Mouse (Mus musculus): ENCODE measurements around the gene Zbtb4. TPM values are rescaled to one million over a fixed set of nuclear protein-coding genes. Genes with fewer than 3 reads are reported as not detected.

The Zbtb4 gene
- polyA plus RNA-seq, 1 experiment from 2014 or later, result 2.0 TPM

- 91% methylated on average over 5 of the region's 5 CpGs for WGBS
- Histone ChIP-seq H3K4me3 (ENCODE audit: low read length) (no peak overlapping the region), H3K9ac (ENCODE audit: low read depth, low read length) (no peak overlapping the region), H3K4me1 (ENCODE audit: control insufficient read depth, insufficient read depth, low read length) (no peaks in the 10 kb centered on the region), H3K27ac (ENCODE audit: low read depth, low read length) (no peak overlapping the region), H3K36me3 (ENCODE audit: control insufficient read depth, insufficient read depth, low read length) (no peaks in the 10 kb centered on the region), H3K27me3 (ENCODE audit: control insufficient read depth, insufficient read depth, low read length) (no peaks in the 10 kb centered on the region), H3K9me3 (ENCODE audit: control insufficient read depth, low read length) (no peaks in the 10 kb centered on the region), H3K4me2 (replicated peaks; ENCODE audit: low read depth, low read length) (no peak overlapping the region)
- no peak for ATAC-seq (ENCODE audit: low FRiP score, low TSS enrichment)
Measured at GRCm38 (mm10) chr11:69787306-69787705, 21.6 kb downstream of the Zbtb4 start.

- Histone ChIP-seq H3K4me1 (ENCODE audit: control insufficient read depth, insufficient read depth, low read length) (no peaks in the 10 kb centered on the region), H3K9me3 (ENCODE audit: control insufficient read depth, low read length) (no peaks in the 10 kb centered on the region), H3K4me3 (ENCODE audit: low read length) (no peak overlapping the region), H3K27ac (ENCODE audit: low read depth, low read length) (no peak overlapping the region), H3K27me3 (ENCODE audit: control insufficient read depth, insufficient read depth, low read length) (no peaks in the 10 kb centered on the region), H3K9ac (ENCODE audit: low read depth, low read length) (no peak overlapping the region), H3K4me2 (replicated peaks; ENCODE audit: low read depth, low read length) (no peak overlapping the region), H3K36me3 (ENCODE audit: control insufficient read depth, insufficient read depth, low read length) (no peaks in the 10 kb centered on the region)
- WGBS, result 29% methylated on average over 5 of the region's 5 CpGs
- 0 out of 2 replicates have a peak, but pooled peaks have one; percentile 32 for ATAC-seq (ENCODE audit: low FRiP score, low TSS enrichment)
Measured at GRCm38 (mm10) chr11:69789431-69789830, 23.7 kb downstream of the Zbtb4 start.

- H3K4me2 ChIP-seq (replicated peaks; ENCODE audit: low read depth, low read length), result no peak overlapping the region
- 71% methylated on average over 5 of the region's 5 CpGs for WGBS
- no peak overlapping the region for H3K4me3 ChIP-seq (ENCODE audit: low read length)
- H3K9me3 ChIP-seq (ENCODE audit: control insufficient read depth, low read length), result no peaks in the 10 kb centered on the region
- peaks cover 4% of the 10 kb centered on the region for H3K27me3 ChIP-seq (ENCODE audit: control insufficient read depth, insufficient read depth, low read length)
- H3K4me1 ChIP-seq (ENCODE audit: control insufficient read depth, insufficient read depth, low read length), result no peaks in the 10 kb centered on the region; the same call in 1 of the 2 replicates
- H3K36me3 ChIP-seq (ENCODE audit: control insufficient read depth, insufficient read depth, low read length), result no peaks in the 10 kb centered on the region
- no peak overlapping the region for H3K9ac ChIP-seq (ENCODE audit: low read depth, low read length)
- no peak for ATAC-seq (ENCODE audit: low FRiP score, low TSS enrichment)
- no peak overlapping the region for H3K27ac ChIP-seq (ENCODE audit: low read depth, low read length)
Measured at GRCm38 (mm10) chr11:69791420-69791819, 25.7 kb downstream of the Zbtb4 start.

DNA sequence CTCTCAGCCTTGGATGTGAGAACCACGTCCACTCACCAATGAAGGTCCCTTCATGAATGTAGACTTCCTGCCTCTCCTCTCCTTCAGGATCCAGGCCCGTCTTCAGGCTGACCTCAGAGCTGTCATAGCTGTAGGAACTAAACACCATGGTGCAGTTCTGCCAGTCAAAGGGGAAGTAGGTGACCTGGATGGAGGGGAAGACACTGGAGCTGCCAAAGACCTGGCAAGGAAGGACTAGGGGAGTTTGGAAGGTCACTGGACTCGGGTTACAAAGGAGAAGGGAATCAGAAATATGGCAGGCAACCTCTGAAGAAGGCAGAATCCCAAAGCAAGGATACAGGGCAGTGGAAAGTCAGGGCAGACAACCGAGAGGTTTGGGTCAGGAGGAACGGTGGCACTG is 27.7 kb downstream of the Zbtb4 start:
- WGBS, result 57% methylated on average over 5 of the region's 5 CpGs
- H3K9me3 ChIP-seq (ENCODE audit: control insufficient read depth, low read length), result no peaks in the 10 kb centered on the region
- no peak overlapping the region for H3K27ac ChIP-seq (ENCODE audit: low read depth, low read length)
- H3K27me3 ChIP-seq (ENCODE audit: control insufficient read depth, insufficient read depth, low read length), result peaks cover 10% of the 10 kb centered on the region
- H3K36me3 ChIP-seq (ENCODE audit: control insufficient read depth, insufficient read depth, low read length), result no peaks in the 10 kb centered on the region
- ATAC-seq (ENCODE audit: low FRiP score, low TSS enrichment), result no peak
- H3K9ac ChIP-seq (ENCODE audit: low read depth, low read length), result no peak overlapping the region
- no peak overlapping the region for H3K4me2 ChIP-seq (replicated peaks; ENCODE audit: low read depth, low read length)
- H3K4me3 ChIP-seq (ENCODE audit: low read length), result no peak overlapping the region
- H3K4me1 ChIP-seq (ENCODE audit: control insufficient read depth, insufficient read depth, low read length), result no peaks in the 10 kb centered on the region; the same call in 1 of the 2 replicates

DNA sequence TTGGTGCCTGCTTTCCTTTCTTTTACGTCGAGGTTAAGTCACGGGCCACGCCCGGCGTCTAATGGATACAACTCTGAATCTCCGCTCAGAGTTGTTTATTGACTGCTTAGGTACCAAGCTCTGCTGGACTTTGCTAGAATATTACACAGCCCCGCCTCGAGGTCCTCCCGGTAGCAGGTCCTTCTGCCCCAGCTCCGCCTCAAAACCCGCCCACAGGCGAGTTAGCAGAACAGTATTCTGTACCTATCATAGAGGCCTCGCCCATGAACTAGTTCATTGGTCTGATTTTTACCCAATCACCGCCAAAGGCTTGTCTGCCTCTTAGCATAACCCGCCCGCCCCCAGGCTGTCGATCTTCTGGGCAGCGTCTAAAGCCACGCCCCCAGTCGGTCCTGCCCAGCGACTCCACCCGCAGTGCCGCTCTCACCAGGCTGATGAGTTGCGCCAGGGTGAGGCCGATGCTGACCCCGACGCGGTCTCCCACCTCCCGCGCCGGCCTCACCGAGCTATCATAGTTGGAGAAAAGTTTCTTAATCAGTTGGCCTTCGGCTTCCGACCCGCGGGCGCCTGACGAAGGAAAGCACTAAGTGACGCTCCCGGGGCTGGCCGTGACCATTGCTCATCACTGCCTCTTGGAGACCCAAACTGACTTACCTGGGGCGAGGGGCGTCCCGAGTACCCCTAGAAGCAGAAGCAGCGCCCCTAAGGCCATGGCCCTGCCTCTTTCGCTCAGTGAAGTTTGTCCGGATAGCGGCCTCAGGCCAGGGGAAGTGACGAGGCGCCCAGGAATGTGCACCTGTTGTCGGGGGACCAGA is 29.7 kb downstream of the Zbtb4 start, which contains the start of gene Chrnb1:
TSS of gene Chrnb1 (minus strand) at position 776 of the 815 bp plus-strand sequence.
- ATAC-seq (ENCODE audit: low FRiP score, low TSS enrichment), result peak; percentile 95
- peaks cover 10% of the 10 kb centered on the region for H3K27me3 ChIP-seq (ENCODE audit: control insufficient read depth, insufficient read depth, low read length)
- H3K4me1 ChIP-seq (ENCODE audit: control insufficient read depth, insufficient read depth, low read length), result peaks cover 13% of the 10 kb centered on the region
- no peaks in the 10 kb centered on the region for H3K9me3 ChIP-seq (ENCODE audit: control insufficient read depth, low read length)
- WGBS, result 2% methylated on average over 52 of the region's 52 CpGs
- H3K9ac ChIP-seq (ENCODE audit: low read depth, low read length), result peak within 1 kb of the TSS; percentile 62
- peak within 1 kb of the TSS; percentile 42; the same call in 1 of the 2 replicates for H3K27ac ChIP-seq (ENCODE audit: low read depth, low read length)
- no peaks in the 10 kb centered on the region for H3K36me3 ChIP-seq (ENCODE audit: control insufficient read depth, insufficient read depth, low read length)
- H3K4me2 ChIP-seq (replicated peaks; ENCODE audit: low read depth, low read length), result peak within 1 kb of the TSS; percentile 94
- peak within 1 kb of the TSS; percentile 54 for H3K4me3 ChIP-seq (ENCODE audit: low read length)

GRCm38 (mm10) chr11:69795983-69796435 is 30.3 kb downstream of the Zbtb4 start:
- Histone ChIP-seq H3K27me3 (ENCODE audit: control insufficient read depth, insufficient read depth, low read length) (peaks cover 10% of the 10 kb centered on the region), H3K27ac (ENCODE audit: low read depth, low read length) (no peak overlapping the region), H3K9ac (ENCODE audit: low read depth, low read length) (peak overlapping the region; percentile 62; the same call in 1 of the 2 replicates), H3K36me3 (ENCODE audit: control insufficient read depth, insufficient read depth, low read length) (no peaks in the 10 kb centered on the region), H3K9me3 (ENCODE audit: control insufficient read depth, low read length) (no peaks in the 10 kb centered on the region), H3K4me3 (ENCODE audit: low read length) (peak overlapping the region; percentile 54), H3K4me2 (replicated peaks; ENCODE audit: low read depth, low read length) (peak overlapping the region; percentile 94), H3K4me1 (ENCODE audit: control insufficient read depth, insufficient read depth, low read length) (peaks cover 13% of the 10 kb centered on the region)
- ATAC-seq (ENCODE audit: low FRiP score, low TSS enrichment), result no peak
- WGBS, result 2% methylated on average over 13 of the region's 13 CpGs

GRCm38 (mm10) chr11:69797924-69798323 is 32.2 kb downstream of the Zbtb4 start:
- ATAC-seq (ENCODE audit: low FRiP score, low TSS enrichment), result no peak
- Histone ChIP-seq H3K27me3 (ENCODE audit: control insufficient read depth, insufficient read depth, low read length) (peaks cover 20% of the 10 kb centered on the region), H3K9ac (ENCODE audit: low read depth, low read length) (no peak overlapping the region), H3K27ac (ENCODE audit: low read depth, low read length) (no peak overlapping the region), H3K4me2 (replicated peaks; ENCODE audit: low read depth, low read length) (no peak overlapping the region), H3K36me3 (ENCODE audit: control insufficient read depth, insufficient read depth, low read length) (no peaks in the 10 kb centered on the region), H3K4me3 (ENCODE audit: low read length) (no peak overlapping the region), H3K4me1 (ENCODE audit: control insufficient read depth, insufficient read depth, low read length) (peaks cover 26% of the 10 kb centered on the region), H3K9me3 (ENCODE audit: control insufficient read depth, low read length) (no peaks in the 10 kb centered on the region)
- 80% methylated on average over 7 of the region's 7 CpGs for WGBS

DNA sequence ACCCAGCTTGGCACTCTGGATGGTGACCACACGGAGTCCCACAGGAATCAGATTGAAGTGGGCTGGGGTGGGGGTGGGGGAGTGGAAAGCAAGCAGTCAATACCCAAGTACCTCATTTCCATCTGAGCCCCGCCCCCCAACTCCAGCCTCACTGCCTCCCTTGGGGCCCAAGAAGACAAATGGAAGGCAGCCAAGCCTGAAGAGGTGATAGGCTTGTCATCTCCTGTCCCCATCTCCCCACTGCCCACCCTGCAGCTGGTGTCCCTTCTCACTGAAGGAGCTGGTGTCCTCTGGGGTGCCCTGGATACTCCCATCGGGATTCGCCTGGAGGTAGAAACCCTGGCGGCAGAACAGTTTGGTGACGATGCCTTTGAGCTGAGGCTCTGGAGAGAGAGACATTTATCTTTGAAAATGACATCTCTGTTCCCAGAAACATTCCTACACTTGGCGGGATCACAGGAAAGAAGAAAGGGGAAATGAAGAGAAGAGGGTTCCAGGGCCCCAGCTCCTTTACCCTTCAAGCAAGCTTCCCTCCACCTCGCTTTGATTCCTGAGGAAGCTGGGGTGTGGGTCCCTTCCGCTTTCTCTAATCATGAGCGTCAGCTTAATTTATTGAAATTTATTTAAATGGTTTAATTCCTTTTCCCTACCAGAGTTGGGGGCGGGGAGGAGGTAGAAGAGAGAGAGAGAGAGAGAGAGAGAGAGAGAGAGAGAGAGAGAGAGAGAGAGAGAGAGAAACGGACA is 33.9 kb downstream of the Zbtb4 start:
- ATAC-seq (ENCODE audit: low FRiP score, low TSS enrichment), result no peak
- H3K9ac ChIP-seq (ENCODE audit: low read depth, low read length), result 0 out of 2 replicates have a peak overlapping the region, but pooled peaks have one; percentile 76
- no peak overlapping the region for H3K27ac ChIP-seq (ENCODE audit: low read depth, low read length)
- peaks cover 32% of the 10 kb centered on the region for H3K27me3 ChIP-seq (ENCODE audit: control insufficient read depth, insufficient read depth, low read length)
- H3K4me1 ChIP-seq (ENCODE audit: control insufficient read depth, insufficient read depth, low read length), result peaks cover 41% of the 10 kb centered on the region
- no peaks in the 10 kb centered on the region for H3K9me3 ChIP-seq (ENCODE audit: control insufficient read depth, low read length)
- H3K4me2 ChIP-seq (replicated peaks; ENCODE audit: low read depth, low read length), result peak overlapping the region; percentile 94
- WGBS, result 22% methylated on average over 11 of the region's 12 CpGs
- no peaks in the 10 kb centered on the region for H3K36me3 ChIP-seq (ENCODE audit: control insufficient read depth, insufficient read depth, low read length)
- peak overlapping the region; percentile 48 for H3K4me3 ChIP-seq (ENCODE audit: low read length)

DNA sequence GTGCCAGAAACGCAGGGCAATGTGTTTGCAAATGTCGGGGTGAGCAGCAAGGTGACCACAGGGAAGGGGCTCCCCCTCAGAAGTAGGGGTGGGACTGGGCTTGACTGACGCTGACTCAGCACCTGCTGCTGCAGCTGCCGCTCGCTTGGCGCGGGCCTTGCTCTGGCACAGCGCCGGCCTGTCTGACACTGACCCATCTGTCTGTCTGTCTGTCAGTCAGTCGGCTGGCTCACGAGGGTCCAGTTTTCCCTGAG is 34.4 kb downstream of the Zbtb4 start:
- Histone ChIP-seq H3K4me1 (ENCODE audit: control insufficient read depth, insufficient read depth, low read length) (peaks cover 46% of the 10 kb centered on the region), H3K4me2 (replicated peaks; ENCODE audit: low read depth, low read length) (peak overlapping the region; percentile 94), H3K4me3 (ENCODE audit: low read length) (peak overlapping the region; percentile 48), H3K9me3 (ENCODE audit: control insufficient read depth, low read length) (no peaks in the 10 kb centered on the region), H3K36me3 (ENCODE audit: control insufficient read depth, insufficient read depth, low read length) (no peaks in the 10 kb centered on the region), H3K27me3 (ENCODE audit: control insufficient read depth, insufficient read depth, low read length) (peaks cover 37% of the 10 kb centered on the region), H3K9ac (ENCODE audit: low read depth, low read length) (0 out of 2 replicates have a peak overlapping the region, but pooled peaks have one; percentile 76), H3K27ac (ENCODE audit: low read depth, low read length) (peak overlapping the region; percentile 70; the same call in 1 of the 2 replicates)
- ATAC-seq (ENCODE audit: low FRiP score, low TSS enrichment), result peak; percentile 0; the same call in 1 of the 2 replicates
- under 1% methylated on average over 11 of the region's 11 CpGs for WGBS
